Mouse (Mus musculus) forebrain, embryonic 10.5 days (tissue): Measurements from ENCODE around the gene Cd247. TPM values are rescaled to one million over a fixed set of nuclear protein-coding genes. Genes with fewer than 3 reads are reported as not detected.
"Not testable (repeated sequence)": the region's sequence is repeated elsewhere in the genome, so short reads cannot be mapped to it uniquely, and the experiment has no call there.

Source experiments
- DNase-seq: peaks from one replicate; pipeline ENCODE4 v3.0.0-alpha.2; 2017; ENCODE audit warnings: low spot score; ENCODE audit errors: extremely low spot score
- H3K27ac ChIP-seq: fragments of 300-500 bp; sonication (generic); 2 replicates; pipeline ENCODE4 v1.5.1; 2016; ENCODE audit warnings: mild to moderate bottlenecking
- H3K27me3 ChIP-seq: fragments of 300-500 bp; sonication (generic); 2 replicates; pipeline ENCODE4 v1.6.1; 2016; ENCODE audit warnings: mild to moderate bottlenecking; ENCODE audit not compliant: poor library complexity, severe bottlenecking
- H3K36me3 ChIP-seq: fragments of 300-500 bp; sonication (generic); replicated peaks from 2 replicates; pipeline ENCODE4 v1.6.1; 2016; ENCODE audit warnings: mild to moderate bottlenecking, moderate library complexity
- H3K4me1 ChIP-seq: fragments of 300-500 bp; sonication (generic); 2 replicates; pipeline ENCODE4 v1.6.1; 2016
- H3K4me3 ChIP-seq: fragments of 300-500 bp; sonication (generic); 2 replicates; pipeline ENCODE4 v1.5.1; 2016; ENCODE audit warnings: mild to moderate bottlenecking, moderate library complexity
- H3K9me3 ChIP-seq: fragments of 300-500 bp; sonication (generic); 2 replicates; pipeline ENCODE4 v1.6.1; 2016; ENCODE audit warnings: mild to moderate bottlenecking, moderate library complexity
- WGBS: fragments of 180-500 bp; shearing (Covaris S2); methylation state at CpG from one replicate; pipeline ENCODE4 v1.1.7; 2016; 5-methylcytosine and 5-hydroxymethylcytosine counted together
- polyA plus RNA-seq: library from polyadenylated mRNA; unstranded; fragments of >200 nt; fragmentation: Nextera tagmentation; extraction: Ambion mirVana; gene quantifications from 2 replicates; pipeline ENCODE4 v1.2.1, GENCODE M21; 2016

Gene Cd247
- polyA plus RNA-seq = 1.2 and 1.4 TPM in 2 replicates

DNA sequence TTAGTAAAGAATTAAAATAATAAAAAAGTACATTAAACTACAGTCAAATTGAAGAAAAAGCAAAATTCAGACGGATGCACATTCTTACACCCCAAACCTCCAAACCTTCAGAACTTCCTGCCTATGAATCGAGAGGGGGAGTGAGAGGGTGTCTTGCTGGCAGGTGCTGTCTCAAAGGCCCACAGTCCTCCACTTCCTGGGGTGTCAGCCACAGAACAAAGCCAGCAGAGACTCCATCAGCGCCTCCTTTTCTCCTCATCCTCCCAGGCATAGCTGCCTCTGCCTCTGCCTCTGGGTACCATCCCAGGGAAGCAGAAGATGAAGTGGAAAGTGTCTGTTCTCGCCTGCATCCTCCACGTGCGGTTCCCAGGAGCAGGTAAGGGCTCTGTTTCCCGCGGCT, at the start of gene Cd247:
TSS of gene Cd247 (plus strand) at position 171 of the 400 bp plus-strand sequence.
- 68% methylated on average over 8 of the region's 8 CpGs for WGBS
- Histone ChIP-seq H3K27me3 (peaks cover 23% of the 10 kb centered on the region), H3K4me1 (peaks cover 19% of the 10 kb centered on the region), H3K4me3 (no peak within 1 kb of the TSS), H3K36me3 (no peaks in the 10 kb centered on the region), H3K27ac (peak within 1 kb of the TSS; percentile 37; the same call in 1 of the 2 replicates), H3K9me3 (no peaks in the 10 kb centered on the region)
- no peak for DNase-seq

DNA sequence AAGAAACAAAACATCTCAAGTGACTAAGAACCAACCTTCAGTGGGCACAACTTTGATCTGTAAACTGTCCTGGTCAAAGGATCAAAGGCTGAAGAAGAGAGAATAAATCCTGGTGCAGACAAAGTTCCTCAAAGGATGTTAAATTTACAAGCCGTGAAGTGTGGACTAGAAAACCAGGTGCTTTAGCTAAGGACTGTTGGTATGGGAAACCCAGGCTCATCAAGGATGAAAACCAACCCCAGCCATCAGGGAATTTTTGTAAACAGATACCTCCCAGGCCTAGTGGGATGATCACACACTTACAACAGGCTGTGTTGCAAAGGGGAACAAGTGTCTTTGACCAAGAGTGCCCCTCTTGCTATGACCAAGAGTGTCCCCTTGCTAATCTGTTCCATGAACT, 49.5 kb upstream of the Cd247 start:
- H3K27me3 ChIP-seq = 0 out of 2 replicates have a peak, but pooled peaks cover 7% of the 10 kb centered on the region
- no peak for DNase-seq

DNA sequence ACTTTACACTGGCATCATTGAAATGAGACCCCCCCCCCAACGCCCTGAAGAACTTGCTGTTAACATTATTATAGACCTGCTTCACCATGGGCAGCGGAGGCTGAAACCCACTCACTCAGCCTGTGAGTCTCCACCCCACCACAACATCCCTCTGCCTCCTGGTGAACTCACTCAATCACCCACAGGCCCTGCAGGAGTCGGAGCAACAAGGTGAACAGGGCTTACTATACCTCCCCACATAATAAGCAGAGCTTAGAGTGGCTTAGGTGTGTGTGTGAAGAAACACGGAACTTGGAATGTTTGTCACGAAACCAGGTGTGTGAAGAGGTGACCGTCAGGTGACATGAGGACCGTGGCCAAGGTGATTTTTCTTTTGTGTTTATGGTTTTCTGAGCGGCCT, 46.5 kb upstream of the Cd247 start:
- 84% methylated on average over 8 of the region's 8 CpGs for WGBS
- DNase-seq = no peak
- Histone ChIP-seq H3K36me3 (no peaks in the 10 kb centered on the region), H3K27ac (no peak overlapping the region), H3K4me3 (no peak overlapping the region), H3K9me3 (no peaks in the 10 kb centered on the region), H3K4me1 (no peaks in the 10 kb centered on the region), H3K27me3 (0 out of 2 replicates have a peak, but pooled peaks cover 4% of the 10 kb centered on the region)

More for the DNA sequence above, 49.5 kb upstream of the Cd247 start:
- 84% methylated on average over 1 of the region's 1 CpGs for WGBS
- peaks cover 8% of the 10 kb centered on the region for H3K4me1 ChIP-seq
- no peaks in the 10 kb centered on the region for H3K36me3 ChIP-seq
- no peaks in the 10 kb centered on the region for H3K9me3 ChIP-seq
- H3K27ac ChIP-seq = no peak overlapping the region
- no peak overlapping the region for H3K4me3 ChIP-seq

- no peak for DNase-seq
- Histone ChIP-seq H3K36me3 (no peaks in the 10 kb centered on the region), H3K27ac (no peak overlapping the region), H3K4me3 (no peak overlapping the region), H3K4me1 (0 out of 2 replicates have a peak, but pooled peaks cover 4% of the 10 kb centered on the region), H3K27me3 (no peaks in the 10 kb centered on the region), H3K9me3 (no peaks in the 10 kb centered on the region)
- 75% methylated on average over 11 of the region's 11 CpGs for WGBS
These were observed 40.4 kb upstream of the Cd247 start for GRCm38 (mm10) chr1:165748053-165748452.

GRCm38 (mm10) chr1:165751142-165751541, 37.3 kb upstream of the Cd247 start:
- Histone ChIP-seq H3K27ac (no peak overlapping the region), H3K27me3 (no peaks in the 10 kb centered on the region), H3K4me3 (no peak overlapping the region), H3K4me1 (0 out of 2 replicates have a peak, but pooled peaks cover 4% of the 10 kb centered on the region), H3K9me3 (no peaks in the 10 kb centered on the region), H3K36me3 (no peaks in the 10 kb centered on the region)
- no peak for DNase-seq

GRCm38 (mm10) chr1:165751838-165752237, 36.6 kb upstream of the Cd247 start:
- 86% methylated on average over 5 of the region's 5 CpGs for WGBS
- Histone ChIP-seq H3K27me3 (no peaks in the 10 kb centered on the region), H3K36me3 (no peaks in the 10 kb centered on the region), H3K4me1 (0 out of 2 replicates have a peak, but pooled peaks cover 4% of the 10 kb centered on the region), H3K4me3 (no peak overlapping the region), H3K9me3 (no peaks in the 10 kb centered on the region), H3K27ac (no peak overlapping the region)
- no peak for DNase-seq

- Histone ChIP-seq H3K4me1 (0 out of 2 replicates have a peak, but pooled peaks cover 4% of the 10 kb centered on the region), H3K27me3 (no peaks in the 10 kb centered on the region; the same call in 1 of the 2 replicates), H3K36me3 (no peaks in the 10 kb centered on the region), H3K27ac (no peak overlapping the region), H3K9me3 (no peaks in the 10 kb centered on the region; the same call in 1 of the 2 replicates), H3K4me3 (no peak overlapping the region)
- DNase-seq = no peak
- 94% methylated on average over 6 of the region's 6 CpGs for WGBS
These were observed 34.3 kb upstream of the Cd247 start for GRCm38 (mm10) chr1:165754205-165754604.

GRCm38 (mm10) chr1:165755194-165755593, 33.3 kb upstream of the Cd247 start:
- 83% methylated on average over 4 of the region's 4 CpGs for WGBS
- Histone ChIP-seq H3K36me3 (no peaks in the 10 kb centered on the region), H3K9me3 (no peaks in the 10 kb centered on the region; the same call in 1 of the 2 replicates), H3K4me1 (0 out of 2 replicates have a peak, but pooled peaks cover 4% of the 10 kb centered on the region), H3K27ac (no peak overlapping the region), H3K4me3 (no peak overlapping the region), H3K27me3 (no peaks in the 10 kb centered on the region; the same call in 1 of the 2 replicates)
- no peak for DNase-seq

DNA sequence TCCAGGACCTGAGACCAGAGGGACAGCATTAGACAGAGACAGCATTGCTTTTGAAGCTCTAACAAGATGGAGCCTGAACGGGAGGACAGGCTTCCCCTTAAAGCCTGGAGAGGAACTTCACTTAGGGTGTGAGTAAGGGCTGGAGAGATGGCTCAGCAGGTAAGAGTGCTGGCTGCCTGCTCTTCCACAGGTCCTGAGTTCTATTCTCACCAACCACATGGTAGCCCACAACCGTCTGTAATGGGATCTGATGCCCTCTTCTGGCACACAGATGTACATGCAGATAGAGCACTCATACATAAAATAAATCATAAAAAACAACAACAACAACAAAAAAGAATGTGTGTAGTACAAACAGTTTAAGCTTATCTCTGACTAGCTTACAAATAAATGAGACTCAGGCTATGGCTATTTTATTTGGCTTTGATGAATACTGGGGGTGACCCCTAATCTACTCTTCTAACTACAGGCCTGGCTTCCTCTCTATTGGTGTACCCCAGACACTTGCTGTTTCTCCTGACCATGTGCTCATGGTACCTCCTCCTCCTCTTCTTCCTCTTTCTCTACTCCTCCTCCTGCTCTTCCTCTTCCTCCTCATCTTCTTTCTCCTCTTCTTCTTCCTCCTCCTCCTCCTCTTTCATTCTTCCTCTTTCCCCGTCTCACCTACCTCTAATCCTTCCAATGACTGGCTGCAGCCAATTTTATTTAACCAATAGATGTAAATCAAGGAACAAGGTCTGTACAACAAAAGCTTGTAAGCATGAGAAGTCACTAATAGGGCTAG, 26.8 kb upstream of the Cd247 start:
- H3K4me1 ChIP-seq = peaks cover 32% of the 10 kb centered on the region
- H3K27me3 ChIP-seq = peaks cover 34% of the 10 kb centered on the region
- 80% methylated on average over 3 of the region's 3 CpGs for WGBS
- DNase-seq = no peak
- H3K4me3 ChIP-seq = no peak overlapping the region
- no peaks in the 10 kb centered on the region; the same call in 1 of the 2 replicates for H3K9me3 ChIP-seq
- no peak overlapping the region for H3K27ac ChIP-seq
- H3K36me3 ChIP-seq = no peaks in the 10 kb centered on the region

GRCm38 (mm10) chr1:165762498-165762897, 26.0 kb upstream of the Cd247 start:
- not testable (repeated sequence) for H3K27ac ChIP-seq, H3K9me3 ChIP-seq, DNase-seq, H3K36me3 ChIP-seq, H3K4me3 ChIP-seq
- WGBS = 73% methylated on average over 2 of the region's 2 CpGs
- Histone ChIP-seq H3K4me1 (peaks cover 32% of the 10 kb centered on the region), H3K27me3 (peaks cover 42% of the 10 kb centered on the region)

DNA sequence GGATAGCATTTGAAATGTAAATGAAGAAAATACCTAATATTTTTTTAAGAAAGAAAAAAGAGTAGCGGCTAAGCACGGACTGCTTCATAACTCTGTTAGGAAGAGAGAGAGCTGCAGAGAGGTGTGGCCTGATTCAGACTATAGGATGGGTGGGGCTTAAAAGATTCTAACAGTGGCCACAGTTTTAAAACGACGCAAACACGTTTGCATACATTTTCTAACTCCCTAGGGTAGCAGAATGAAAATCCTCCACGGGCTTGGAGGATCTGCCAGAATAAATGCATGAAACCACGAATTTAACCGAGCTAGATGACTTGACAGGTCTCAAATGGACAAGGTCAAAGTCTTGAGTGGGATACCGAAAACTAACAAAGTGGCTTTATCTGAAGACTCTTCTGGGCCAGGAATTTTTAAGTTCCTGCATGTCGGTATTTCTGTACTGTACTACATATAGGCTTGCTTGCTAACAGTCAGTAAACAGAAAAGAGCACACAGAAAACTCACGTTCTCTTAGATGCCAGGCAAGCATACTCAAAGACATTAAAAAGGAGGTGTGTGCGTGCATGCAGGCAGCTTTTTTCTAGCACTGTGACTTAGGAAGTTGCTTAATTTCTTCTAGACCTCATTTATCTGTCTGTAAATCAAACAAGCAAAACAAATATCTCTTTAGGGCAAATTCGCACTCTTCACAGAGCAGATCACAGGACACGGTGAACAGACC, 25.4 kb upstream of the Cd247 start:
- peaks cover 32% of the 10 kb centered on the region for H3K4me1 ChIP-seq
- no peaks in the 10 kb centered on the region; the same call in 1 of the 2 replicates for H3K9me3 ChIP-seq
- 35% methylated on average over 14 of the region's 14 CpGs for WGBS
- no peak for DNase-seq
- 0 out of 2 replicates have a peak overlapping the region, but pooled peaks have one; percentile 5 for H3K27ac ChIP-seq
- H3K4me3 ChIP-seq = peak overlapping the region; percentile 73
- no peaks in the 10 kb centered on the region for H3K36me3 ChIP-seq
- peaks cover 47% of the 10 kb centered on the region for H3K27me3 ChIP-seq

- Histone ChIP-seq H3K27ac (peak within 1 kb of the TSS; percentile 86), H3K36me3 (no peaks in the 10 kb centered on the region), H3K27me3 (peaks cover 50% of the 10 kb centered on the region), H3K4me3 (peak within 1 kb of the TSS; percentile 73), H3K4me1 (peaks cover 32% of the 10 kb centered on the region), H3K9me3 (no peaks in the 10 kb centered on the region; the same call in 1 of the 2 replicates)
- DNase-seq = peak; percentile 92
- under 1% methylated on average over 57 of the region's 57 CpGs for WGBS
These were observed 24.7 kb upstream of the Cd247 start, which contains the start of gene Creg1 for GRCm38 (mm10) chr1:165763635-165764372. Creg1 (plus strand) TSS chr1:165763746.
